Mouse (Mus musculus) lung, postnatal 0 days (tissue): ENCODE measurements around the gene Selenom.

Experiments
- CTCF ChIP-seq: IDR thresholded peaks from 2 replicates; pipeline ENCODE4 v1.5.1; 2016; ENCODE audit warnings: antibody characterized with exemption, mild to moderate bottlenecking
- EP300 ChIP-seq: IDR thresholded peaks from 2 replicates; pipeline ENCODE4 v1.6.1; 2016; ENCODE audit warnings: antibody characterized with exemption, mild to moderate bottlenecking, control low read depth

DNA sequence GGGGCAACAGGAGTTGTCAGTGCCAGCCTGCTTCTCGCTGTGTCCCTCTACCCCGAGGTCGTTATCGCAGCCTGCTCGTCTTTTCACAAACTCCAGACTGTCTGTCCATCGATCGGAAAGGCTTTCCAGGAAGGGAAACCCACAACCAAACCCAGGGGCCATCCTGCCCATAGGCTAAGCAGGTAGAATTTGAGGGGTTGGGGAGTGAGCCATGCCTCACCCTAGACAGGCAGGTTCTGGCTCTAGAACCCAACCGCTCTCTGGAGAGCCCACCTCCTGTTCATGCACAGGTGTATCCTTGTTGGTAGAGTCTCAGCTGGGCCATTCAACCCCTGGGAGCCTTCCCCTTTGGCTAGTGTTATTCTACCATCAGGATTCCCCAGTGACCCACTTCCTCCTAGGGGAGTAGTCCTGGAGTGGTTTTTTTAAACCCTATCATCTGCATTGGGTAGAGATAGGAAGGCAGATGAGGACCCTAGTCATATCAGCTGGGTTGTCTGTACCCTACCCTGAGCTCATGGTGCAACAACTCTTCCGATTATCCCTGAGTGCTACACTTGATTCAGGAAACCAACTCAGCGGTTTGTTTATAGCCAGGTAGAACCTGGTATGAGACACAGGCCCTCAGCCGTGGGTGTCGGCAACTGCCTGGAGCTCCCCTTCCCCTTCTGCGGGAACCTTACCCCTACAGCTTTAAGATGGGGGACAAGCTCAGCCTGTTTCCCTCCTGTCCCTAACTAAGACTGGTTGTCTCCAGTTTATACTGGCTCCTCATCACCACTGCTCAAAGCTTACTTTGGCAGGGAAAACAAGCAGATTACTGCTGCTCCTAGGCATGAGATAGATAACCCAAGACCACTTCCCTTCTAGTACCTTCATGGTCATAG, 3.6 kb downstream of the Selenom start:
- TF ChIP-seq CTCF (no peak), EP300 (no peak)
